Comparison of ENCODE assay signal across 25 mouse cellular contexts in the genomic region with DNA sequence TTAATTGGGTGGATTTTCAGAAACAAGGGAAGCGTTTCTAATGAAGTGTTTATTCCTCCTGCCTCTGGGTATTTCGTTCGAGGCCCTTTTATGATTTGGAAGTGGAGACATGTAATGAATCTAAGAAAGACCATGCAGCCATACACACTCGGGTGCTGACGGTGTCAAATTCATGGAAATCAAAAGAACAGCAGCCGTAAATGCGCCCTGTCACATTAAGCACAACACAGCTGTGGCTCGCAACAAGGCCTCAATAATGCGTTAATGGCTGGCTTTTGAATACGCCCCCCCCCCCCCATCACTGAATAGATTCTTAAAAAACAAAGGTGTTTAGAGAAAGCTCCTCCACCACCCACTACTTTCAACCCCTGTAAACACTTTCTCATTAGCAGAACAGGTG. TPM values are rescaled to one million over a fixed set of nuclear protein-coding genes. Genes with fewer than 3 reads are reported as not detected.
A peak's percentile ranks its signal among the peaks of the same experiment; 100 is the strongest.
DNase-seq lines count a peak whose midpoint lies in the region; ATAC-seq lines count a peak whose summit lies in the region.
"Had no signal": no experiment of that assay in that cellular context is flagged by ENCODE, and none has a peak within 500 bp of the region (broad histone marks: within the 10 kb centered on the region; RNA-seq: fewer than 3 reads in every experiment).

No protein-coding gene starts in this region.

- no peaks in the 10 kb centered on the region for H3K4me1 ChIP-seq in midbrain, embryonic 11.5 days (ENCODE audit: control insufficient read depth, insufficient read depth, low read length)
- H3K4me1 ChIP-seq in midbrain, embryonic 13.5 days (replicated peaks) = no peaks in the 10 kb centered on the region
- H3K4me1 ChIP-seq in forebrain, embryonic 12.5 days = peaks cover 14% of the 10 kb centered on the region; the same call in 1 of the 2 replicates
- H3K4me1 ChIP-seq in forebrain, embryonic 16.5 days (replicated peaks; ENCODE audit: control insufficient read depth, insufficient read depth, low read length) = peaks cover 10% of the 10 kb centered on the region
- H3K4me1 ChIP-seq in hindbrain, embryonic 12.5 days = no peaks in the 10 kb centered on the region
- H3K4me1 ChIP-seq: liver, embryonic 12.5 days; midbrain, embryonic 12.5 days had no signal

- H3K9me3 ChIP-seq in midbrain, embryonic 11.5 days (ENCODE audit: control insufficient read depth, low read length) = no peaks in the 10 kb centered on the region
- H3K9me3 ChIP-seq in midbrain, embryonic 13.5 days = no peaks in the 10 kb centered on the region
- H3K9me3 ChIP-seq in forebrain, embryonic 12.5 days = no peaks in the 10 kb centered on the region
- peaks cover 3% of the 10 kb centered on the region; the same call in 1 of the 2 replicates for H3K9me3 ChIP-seq in forebrain, embryonic 16.5 days (ENCODE audit: control insufficient read depth, low read length)
- H3K9me3 ChIP-seq in hindbrain, embryonic 12.5 days (replicated peaks) = no peaks in the 10 kb centered on the region
- H3K9me3 ChIP-seq: liver, embryonic 12.5 days had no signal

- no peak for ATAC-seq in midbrain, embryonic 11.5 days (ENCODE audit: low FRiP score)
- no peak for ATAC-seq in midbrain, embryonic 13.5 days
- ATAC-seq in forebrain, embryonic 12.5 days (ENCODE audit: low FRiP score) = peak; percentile 75; the same call in 1 of the 2 replicates
- peak; percentile 87 for ATAC-seq in forebrain, embryonic 16.5 days
- ATAC-seq in hindbrain, embryonic 12.5 days (ENCODE audit: low FRiP score) = no peak
- ATAC-seq: CD4-positive, CD25-positive, alpha-beta regulatory T cell, adult 4 months; hindbrain, embryonic 16.5 days; liver, embryonic 12.5 days; liver, postnatal 0 days had no signal

- H3K4me2 ChIP-seq in midbrain, embryonic 11.5 days = no peak overlapping the region
- H3K4me2 ChIP-seq in midbrain, embryonic 13.5 days (replicated peaks) = no peak overlapping the region
- H3K4me2 ChIP-seq in forebrain, embryonic 12.5 days = no peak overlapping the region
- no peak overlapping the region for H3K4me2 ChIP-seq in forebrain, embryonic 16.5 days (ENCODE audit: low read length)
- H3K4me2 ChIP-seq in hindbrain, embryonic 12.5 days (replicated peaks) = no peak overlapping the region
- H3K4me2 ChIP-seq: heart, embryonic 13.5 days; liver, embryonic 12.5 days; midbrain, embryonic 12.5 days had no signal

- H3K9ac ChIP-seq in midbrain, embryonic 11.5 days (ENCODE audit: low read length) = no peak overlapping the region
- no peak overlapping the region for H3K9ac ChIP-seq in midbrain, embryonic 13.5 days (replicated peaks)
- no peak overlapping the region for H3K9ac ChIP-seq in forebrain, embryonic 12.5 days
- no peak overlapping the region for H3K9ac ChIP-seq in forebrain, embryonic 16.5 days (replicated peaks; ENCODE audit: low read depth, low read length)
- no peak overlapping the region for H3K9ac ChIP-seq in hindbrain, embryonic 12.5 days
- H3K9ac ChIP-seq: heart, embryonic 13.5 days; liver, embryonic 12.5 days; liver, postnatal 0 days; midbrain, embryonic 12.5 days had no signal

- peak; percentile 2 for DNase-seq in midbrain, embryonic 11.5 days (ENCODE audit: low spot score, missing footprints)
- no peak for DNase-seq in kidney, adult 9 months
- DNase-seq in left cerebral cortex, postnatal 25 days (ENCODE audit: low spot score in 2 of 2) = no peak
- DNase-seq: adrenal gland, postnatal 25 days; cerebellum, adult 18-20 months; cerebellum, postnatal 10 days; gastrocnemius, postnatal 10 days; heart, postnatal 10 days; kidney, adult 18-20 months; layer of hippocampus, postnatal 36 days; liver, postnatal 0 days; lung, postnatal 36 days; right cerebral cortex, postnatal 4 days; thymus, adult 2 months; thymus, postnatal 4 days had no signal

- no peak overlapping the region for H3K4me3 ChIP-seq in midbrain, embryonic 11.5 days (ENCODE audit: low read depth, low read length)
- H3K4me3 ChIP-seq in midbrain, embryonic 13.5 days (replicated peaks) = no peak overlapping the region
- H3K4me3 ChIP-seq in forebrain, embryonic 12.5 days (replicated peaks) = no peak overlapping the region
- H3K4me3 ChIP-seq in forebrain, embryonic 16.5 days (replicated peaks; ENCODE audit: low read length) = no peak overlapping the region
- H3K4me3 ChIP-seq in hindbrain, embryonic 12.5 days = no peak overlapping the region
- H3K4me3 ChIP-seq: heart, embryonic 13.5 days; liver, embryonic 12.5 days; midbrain, embryonic 12.5 days had no signal

- intact Hi-C loops in left cerebral cortex, postnatal 25 days (cut with DNase I) = no loop called here

- no peaks in the 10 kb centered on the region for H3K36me3 ChIP-seq in midbrain, embryonic 11.5 days (ENCODE audit: control insufficient read depth, insufficient read depth, low read length)
- peaks cover 29% of the 10 kb centered on the region for H3K36me3 ChIP-seq in midbrain, embryonic 13.5 days
- H3K36me3 ChIP-seq in forebrain, embryonic 12.5 days (replicated peaks) = peaks cover 30% of the 10 kb centered on the region
- peaks cover 5% of the 10 kb centered on the region; the same call in 1 of the 2 replicates for H3K36me3 ChIP-seq in forebrain, embryonic 16.5 days (ENCODE audit: control insufficient read depth, insufficient read depth)
- peaks cover 21% of the 10 kb centered on the region for H3K36me3 ChIP-seq in hindbrain, embryonic 12.5 days

- H3K27me3 ChIP-seq in midbrain, embryonic 11.5 days (ENCODE audit: control insufficient read depth, insufficient read depth, low read length) = no peaks in the 10 kb centered on the region
- no peaks in the 10 kb centered on the region for H3K27me3 ChIP-seq in midbrain, embryonic 13.5 days
- H3K27me3 ChIP-seq in forebrain, embryonic 12.5 days = no peaks in the 10 kb centered on the region
- no peaks in the 10 kb centered on the region for H3K27me3 ChIP-seq in forebrain, embryonic 16.5 days (replicated peaks; ENCODE audit: control insufficient read depth, insufficient read depth, low read length)
- no peaks in the 10 kb centered on the region for H3K27me3 ChIP-seq in hindbrain, embryonic 12.5 days
- H3K27me3 ChIP-seq: heart, embryonic 13.5 days; liver, embryonic 12.5 days; midbrain, embryonic 12.5 days had no signal

- no peak overlapping the region for H3K27ac ChIP-seq in midbrain, embryonic 11.5 days (ENCODE audit: low read depth, low read length)
- no peak overlapping the region for H3K27ac ChIP-seq in midbrain, embryonic 13.5 days
- peak overlapping the region; percentile 53; the same call in 1 of the 2 replicates for H3K27ac ChIP-seq in forebrain, embryonic 12.5 days
- H3K27ac ChIP-seq in forebrain, embryonic 16.5 days (ENCODE audit: low read length) = peak overlapping the region; percentile 38
- H3K27ac ChIP-seq in hindbrain, embryonic 12.5 days = no peak overlapping the region
- H3K27ac ChIP-seq: heart, embryonic 13.5 days; kidney, postnatal 0 days; liver, embryonic 12.5 days; midbrain, embryonic 12.5 days had no signal

- WGBS in midbrain, embryonic 11.5 days = 81% methylated on average over 10 of the region's 10 CpGs
- WGBS in midbrain, embryonic 13.5 days = 68% methylated on average over 10 of the region's 10 CpGs
- WGBS in forebrain, embryonic 12.5 days = 33% methylated on average over 10 of the region's 10 CpGs
- 15% methylated on average over 10 of the region's 10 CpGs for WGBS in forebrain, embryonic 16.5 days
- WGBS in hindbrain, embryonic 12.5 days = 73% methylated on average over 10 of the region's 10 CpGs

RNA-seq across cellular contexts. Expression of a gene that starts 40.9 kb away (rescaled TPM):
- polyA plus RNA-seq in midbrain, embryonic 11.5 days (2014; fragmentation: Nextera tagmentation; extraction: Ambion mirVana) = 68.3 and 76.1 TPM in 2 replicates
- 60.2 and 61.8 TPM in 2 replicates for polyA plus RNA-seq in midbrain, embryonic 13.5 days (2015; fragmentation: Nextera tagmentation; extraction: Ambion mirVana)
- polyA plus RNA-seq in forebrain, embryonic 12.5 days (2016; fragmentation: Nextera tagmentation; extraction: Ambion mirVana) = 67.3 and 69.4 TPM in 2 replicates
- 53.7 and 55.4 TPM in 2 replicates for polyA plus RNA-seq in forebrain, embryonic 16.5 days (2015; fragmentation: Nextera tagmentation; extraction: Ambion mirVana)
- polyA plus RNA-seq in hindbrain, embryonic 12.5 days (2016; fragmentation: Nextera tagmentation; extraction: Ambion mirVana) = 57.1 and 62.1 TPM in 2 replicates
- 10 to 100 TPM; 25.3 to 25.5 TPM for total RNA-seq in left cerebral cortex, postnatal 25 days (2021)

Comparison
In these comparisons a context has a peak if more than half of its experiments do, and no peak if none do; other contexts are left out.
1. ATAC-seq: peak in forebrain, embryonic 12.5 days (single experiment) and forebrain, embryonic 16.5 days (single experiment); none in midbrain, embryonic 11.5 days (single experiment), midbrain, embryonic 13.5 days (single experiment) and hindbrain, embryonic 12.5 days (single experiment).
2. H3K27ac ChIP-seq: peak in forebrain, embryonic 12.5 days (single experiment) and forebrain, embryonic 16.5 days (single experiment); none in midbrain, embryonic 11.5 days (single experiment), midbrain, embryonic 13.5 days (single experiment) and hindbrain, embryonic 12.5 days (single experiment).